Mouse (Mus musculus) liver, postnatal 0 days (tissue): ENCODE data around the gene 1700034I23Rik. TPM values are rescaled to one million over a fixed set of nuclear protein-coding genes. Genes with fewer than 3 reads are reported as not detected.
"Not testable (repeated sequence)": the region's sequence is repeated elsewhere in the genome, so short reads cannot be mapped to it uniquely, and the experiment has no call there.

Experiments used
- ATAC-seq: fragments of 200-750 bp; cut with Nextera tagmentation; 2 replicates; pipeline ENCODE4 v1.8.0; 2017; ENCODE audit warnings: mild to moderate bottlenecking, moderate library complexity
- DNase-seq: peaks from one replicate; pipeline ENCODE4 v3.0.0-alpha.2; 2016
- H3K27ac ChIP-seq: fragments of 300-500 bp; sonication (generic); 2 replicates; pipeline ENCODE4 v1.5.1; 2014; ENCODE audit warnings: antibody characterized with exemption, moderate library complexity, mild to moderate bottlenecking, low read depth
- H3K27me3 ChIP-seq: fragments of 300-500 bp; sonication (generic); 2 replicates; pipeline ENCODE4 v1.6.1; 2014; ENCODE audit warnings: low read length, control low read depth, mixed read lengths; ENCODE audit not compliant: insufficient read depth
- H3K36me3 ChIP-seq: fragments of 300-500 bp; sonication (generic); replicated peaks from 2 replicates; pipeline ENCODE4 v1.6.1; 2014; ENCODE audit warnings: mild to moderate bottlenecking, control low read depth, low read length, moderate library complexity, mixed read lengths; ENCODE audit not compliant: insufficient read depth
- H3K4me1 ChIP-seq: fragments of 300-500 bp; sonication (generic); 2 replicates; pipeline ENCODE4 v1.6.1; 2014; ENCODE audit warnings: antibody characterized with exemption, mild to moderate bottlenecking, control low read depth; ENCODE audit not compliant: insufficient read depth
- H3K4me2 ChIP-seq: fragments of 300-500 bp; sonication (generic); 2 replicates; pipeline ENCODE4 v1.6.1; 2014; ENCODE audit warnings: low read depth, mild to moderate bottlenecking, low read length, moderate library complexity, mixed read lengths
- H3K4me3 ChIP-seq: fragments of 300-500 bp; sonication (generic); 2 replicates; pipeline ENCODE4 v1.5.1; 2014; ENCODE audit warnings: low read depth, low read length
- H3K9ac ChIP-seq: fragments of 300-500 bp; sonication (generic); replicated peaks from 2 replicates; pipeline ENCODE4 v1.6.1; 2014; ENCODE audit warnings: mild to moderate bottlenecking, moderate library complexity
- H3K9me3 ChIP-seq: fragments of 300-500 bp; sonication (generic); 2 replicates; pipeline ENCODE4 v1.6.1; 2016; ENCODE audit warnings: mild to moderate bottlenecking, control low read depth, low read length, mixed read lengths
- CTCF ChIP-seq: sonication (generic); IDR thresholded peaks from 2 replicates; pipeline ENCODE4 v1.5.1; 2016; ENCODE audit warnings: antibody characterized with exemption, low read depth
- EP300 ChIP-seq: IDR thresholded peaks from 2 replicates; pipeline ENCODE4 v1.6.1; 2016; ENCODE audit warnings: antibody characterized with exemption, low read depth, mild to moderate bottlenecking
- WGBS: fragments of 180-500 bp; shearing (Covaris S2); extraction: QIAGEN DNeasy Blood & Tissue Kit; methylation state at CpG from one replicate; pipeline ENCODE4 v1.1.7; 2014; ENCODE audit not compliant: insufficient replicate concordance; 5-methylcytosine and 5-hydroxymethylcytosine counted together
- polyA plus RNA-seq: library from polyadenylated mRNA; unstranded; fragments of >200 nt; fragmentation: Nextera tagmentation; extraction: Ambion mirVana; gene quantifications from 2 replicates; pipeline ENCODE4 v1.2.1, GENCODE M21; 2015

1700034I23Rik gene
- 0.05 and 0.08 TPM in 2 replicates for polyA plus RNA-seq

DNA sequence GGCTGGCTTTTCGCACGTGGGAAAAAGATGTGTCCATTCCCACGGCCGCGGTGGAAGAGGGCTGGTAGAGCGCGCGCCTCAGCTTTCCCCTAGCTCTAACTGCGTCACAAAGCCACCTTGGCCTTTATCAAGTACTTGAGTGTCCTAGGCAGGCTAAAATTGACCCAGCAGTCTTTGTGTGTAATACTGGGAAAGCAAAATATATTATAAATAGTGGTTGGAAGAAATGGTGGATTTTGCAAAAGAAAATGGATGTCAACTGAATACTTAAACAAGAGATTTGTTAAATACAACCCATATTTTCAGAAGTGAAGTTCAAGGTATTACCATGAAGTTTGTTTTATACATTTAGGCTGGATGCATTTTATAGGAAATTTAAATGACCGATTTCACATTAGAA lies at the start of gene 1700034I23Rik:
Gene 1700034I23Rik, minus strand, starts transcription at position 101 of the 400 bp plus-strand sequence.
- WGBS: 84% methylated on average over 4 of the region's 10 CpGs
- ATAC-seq, H3K4me2 ChIP-seq: not testable (repeated sequence)

DNA sequence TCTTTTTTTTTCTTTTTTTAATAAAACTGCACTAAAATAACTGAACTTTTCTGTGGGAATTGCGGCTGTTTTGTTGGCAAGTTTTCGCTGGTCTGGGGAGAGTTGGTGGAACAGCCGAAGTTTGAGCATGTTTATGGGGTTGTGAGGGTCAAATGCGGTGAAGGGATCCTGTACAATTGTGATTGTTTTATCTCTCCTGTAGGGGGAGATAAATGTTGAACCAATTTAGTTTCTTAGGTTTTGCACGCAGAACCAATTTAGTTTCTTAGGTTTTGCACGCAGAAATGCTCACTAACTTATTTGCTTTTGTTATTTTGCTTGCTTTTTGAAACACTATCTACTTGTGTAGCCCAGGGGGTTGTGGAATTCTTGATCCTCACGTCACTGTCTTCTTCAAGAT lies 49.0 kb upstream of the 1700034I23Rik start:
- Histone ChIP-seq H3K4me3 (peak overlapping the region; percentile 77), H3K27me3 (no peaks in the 10 kb centered on the region; the same call in 1 of the 2 replicates), H3K27ac (peak overlapping the region; percentile 93), H3K36me3 (no peaks in the 10 kb centered on the region), H3K9ac (peak overlapping the region; percentile 86), H3K4me1 (peaks cover 12% of the 10 kb centered on the region), H3K4me2 (peak overlapping the region; percentile 95), H3K9me3 (no peaks in the 10 kb centered on the region)
- ATAC-seq (no peak), DNase-seq (no peak)
- peak; percentile 59 for TF ChIP-seq CTCF
- no peak for TF ChIP-seq EP300
- WGBS: 6% methylated on average over 7 of the region's 7 CpGs

More for the DNA sequence above, at the start of gene 1700034I23Rik:
- H3K9ac ChIP-seq, H3K36me3 ChIP-seq, H3K4me1 ChIP-seq, DNase-seq, H3K9me3 ChIP-seq, H3K27me3 ChIP-seq, H3K27ac ChIP-seq, H3K4me3 ChIP-seq: not testable (repeated sequence)

- peak overlapping the region; percentile 95 for H3K4me2 ChIP-seq
- H3K4me3 ChIP-seq: peak overlapping the region; percentile 77
- H3K27ac ChIP-seq: peak overlapping the region; percentile 93
- no peaks in the 10 kb centered on the region; the same call in 1 of the 2 replicates for H3K27me3 ChIP-seq
- peak overlapping the region; percentile 86 for H3K9ac ChIP-seq
- TF ChIP-seq CTCF (no peak), EP300 (no peak)
- DNase-seq (peak; percentile 71), ATAC-seq (peak; percentile 8)
- under 1% methylated on average over 43 of the region's 43 CpGs for WGBS
- H3K9me3 ChIP-seq: no peaks in the 10 kb centered on the region
- H3K36me3 ChIP-seq: no peaks in the 10 kb centered on the region
- peaks cover 12% of the 10 kb centered on the region for H3K4me1 ChIP-seq
These were observed 48.4 kb upstream of the 1700034I23Rik start for GRCm38 (mm10) chr3:40950601-40951201.

GRCm38 (mm10) chr3:40949903-40950600 lies 47.7 kb upstream of the 1700034I23Rik start:
- Histone ChIP-seq H3K4me3 (peak overlapping the region; percentile 77), H3K36me3 (no peaks in the 10 kb centered on the region), H3K9me3 (no peaks in the 10 kb centered on the region), H3K27ac (peak overlapping the region; percentile 93), H3K4me2 (peak overlapping the region; percentile 95), H3K9ac (peak overlapping the region; percentile 86), H3K4me1 (peaks cover 12% of the 10 kb centered on the region), H3K27me3 (no peaks in the 10 kb centered on the region; the same call in 1 of the 2 replicates)
- ATAC-seq (peak; percentile 28), DNase-seq (peak; percentile 63)
- WGBS: under 1% methylated on average over 49 of the region's 118 CpGs
- TF ChIP-seq EP300 (no peak), CTCF (no peak)

GRCm38 (mm10) chr3:40949170-40949902 lies 47.0 kb upstream of the 1700034I23Rik start, which contains the start of gene Larp1b:
Gene Larp1b (plus strand): TSS chr3:40949828.
- WGBS: 2% methylated on average over 65 of the region's 66 CpGs
- Histone ChIP-seq H3K4me3 (peak within 1 kb of the TSS; percentile 77), H3K9ac (peak within 1 kb of the TSS; percentile 86), H3K27ac (peak within 1 kb of the TSS; percentile 93), H3K4me1 (peaks cover 12% of the 10 kb centered on the region), H3K4me2 (peak within 1 kb of the TSS; percentile 95), H3K9me3 (no peaks in the 10 kb centered on the region), H3K27me3 (no peaks in the 10 kb centered on the region; the same call in 1 of the 2 replicates), H3K36me3 (no peaks in the 10 kb centered on the region)
- ATAC-seq: peak; percentile 91
- DNase-seq: peak; percentile 100
- TF ChIP-seq CTCF (peak; percentile 5; the same call in 1 of the 2 replicates), EP300 (no peak)

GRCm38 (mm10) chr3:40939019-40939418 lies 36.7 kb upstream of the 1700034I23Rik start:
- ATAC-seq (no peak), DNase-seq (no peak)
- H3K9me3 ChIP-seq: no peaks in the 10 kb centered on the region
- no peaks in the 10 kb centered on the region for H3K27me3 ChIP-seq
- TF ChIP-seq EP300: no peak
- no peak for TF ChIP-seq CTCF
- H3K27ac ChIP-seq: no peak overlapping the region
- H3K9ac ChIP-seq: no peak overlapping the region
- no peak overlapping the region for H3K4me3 ChIP-seq
- H3K4me2 ChIP-seq: no peak overlapping the region
- no peaks in the 10 kb centered on the region for H3K4me1 ChIP-seq
- H3K36me3 ChIP-seq: peaks cover 5% of the 10 kb centered on the region
